10 mouse cellular contexts compared by ENCODE assay signal in the genomic region with DNA sequence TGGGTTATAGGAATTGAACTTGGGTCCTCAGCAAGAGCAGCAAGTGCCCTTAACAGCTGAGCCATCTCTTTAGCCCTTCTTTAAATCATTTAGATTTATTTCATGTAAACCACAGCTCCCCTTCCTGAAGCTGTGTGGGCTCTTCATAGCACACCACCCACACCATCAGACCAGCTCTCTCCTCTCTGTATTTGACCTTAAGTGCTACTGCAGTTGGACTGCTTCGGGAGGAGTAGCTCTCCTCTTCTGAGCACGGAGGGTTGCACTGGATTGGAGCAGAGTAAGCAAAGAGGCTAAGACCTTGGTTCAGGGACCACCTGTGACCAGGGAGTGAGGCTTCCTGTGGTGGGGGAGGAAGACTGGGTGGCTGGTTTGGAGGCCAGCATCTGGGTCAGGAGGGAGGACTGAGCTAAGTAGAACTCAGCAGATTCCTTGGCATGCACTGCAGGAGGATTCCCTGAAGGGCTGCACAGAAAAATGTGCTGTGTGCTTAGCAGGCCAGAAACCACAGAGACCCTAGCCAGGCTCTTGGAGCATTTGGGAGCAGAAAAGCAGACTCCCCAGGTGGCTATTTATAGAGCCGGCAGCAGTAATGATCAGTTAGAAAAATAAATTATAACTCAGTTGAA.
A peak's percentile ranks its signal among the peaks of the same experiment; 100 is the strongest.
DNase-seq lines count a peak whose midpoint lies in the region; ATAC-seq and TF ChIP-seq lines count a peak whose summit lies in the region.
"Had no signal": no experiment of that assay in that cellular context is flagged by ENCODE, and none has a peak within 500 bp of the region (broad histone marks: within the 10 kb centered on the region; RNA-seq: fewer than 3 reads in every experiment).

No protein-coding gene starts in this region.

- peak; percentile 56; the same call in 1 of the 2 replicates for ATAC-seq in embryonic facial prominence, embryonic 14.5 days (ENCODE audit: low read depth)
- ATAC-seq: hindbrain, embryonic 16.5 days had no signal

- H3K9me3 ChIP-seq in embryonic facial prominence, embryonic 14.5 days (ENCODE audit: control insufficient read depth, low read length), result no peaks in the 10 kb centered on the region
- H3K9me3 ChIP-seq: neural tube, embryonic 13.5 days had no signal

- no peak for DNase-seq in layer of hippocampus, adult 2 months (ENCODE audit: low spot score in 2 of 2)
- DNase-seq in layer of hippocampus, adult 11-12 months (ENCODE audit: low spot score), result no peak
- DNase-seq in embryonic facial prominence, embryonic 14.5 days (ENCODE audit: low spot score), result peak; percentile 86
- DNase-seq in gastrocnemius, postnatal 25 days, result peak; percentile 50
- DNase-seq in lung, postnatal 36 days, result peak; percentile 17
- no peak for DNase-seq in urinary bladder, postnatal 14 days (ENCODE audit: low spot score)
- DNase-seq in cerebellum, adult 2 months, result no peak
- DNase-seq: adrenal gland, postnatal 25 days had no signal

- no peak for TF ChIP-seq CTCF in layer of hippocampus, adult 2 months (conservative IDR thresholded peaks at IDR 0.05)
- TF ChIP-seq CTCF in cerebellum, adult 2 months (IDR thresholded peaks at IDR 0.05; ENCODE audit: borderline replicate concordance, insufficient read depth, low read depth, low read length), result no peak

- no peaks in the 10 kb centered on the region for H3K36me3 ChIP-seq in embryonic facial prominence, embryonic 14.5 days (ENCODE audit: control insufficient read depth, insufficient read depth, low read length)
- H3K36me3 ChIP-seq: neural tube, embryonic 13.5 days had no signal

- 0 out of 2 replicates have a peak, but pooled peaks cover 4% of the 10 kb centered on the region for H3K27me3 ChIP-seq in embryonic facial prominence, embryonic 14.5 days (replicated peaks; ENCODE audit: control insufficient read depth, insufficient read depth, low read length)
- no peaks in the 10 kb centered on the region for H3K27me3 ChIP-seq in cerebellum, adult 2 months (ENCODE audit: control insufficient read depth, insufficient read depth, low read length)
- H3K27me3 ChIP-seq: neural tube, embryonic 13.5 days had no signal

- H3K9ac ChIP-seq in embryonic facial prominence, embryonic 14.5 days (ENCODE audit: low read depth, low read length), result no peak overlapping the region
- H3K9ac ChIP-seq: neural tube, embryonic 13.5 days had no signal

- 49% methylated on average over 3 of the region's 3 CpGs for WGBS in embryonic facial prominence, embryonic 14.5 days
- WGBS in cerebellum, adult 2 months, result 32% methylated on average over 3 of the region's 3 CpGs

- H3K4me1 ChIP-seq in embryonic facial prominence, embryonic 14.5 days (ENCODE audit: control insufficient read depth, insufficient read depth, low read length), result 0 out of 2 replicates have a peak, but pooled peaks cover 2% of the 10 kb centered on the region
- peaks cover 49% of the 10 kb centered on the region for H3K4me1 ChIP-seq in cerebellum, adult 2 months (ENCODE audit: control insufficient read depth, insufficient read depth, low read length)

- no peak for TF ChIP-seq POLR2A in cerebellum, adult 2 months (IDR thresholded peaks at IDR 0.05; ENCODE audit: borderline replicate concordance, insufficient read depth, low read length)

- H3K4me2 ChIP-seq in embryonic facial prominence, embryonic 14.5 days (ENCODE audit: low read depth, low read length), result no peak overlapping the region
- H3K4me2 ChIP-seq: neural tube, embryonic 13.5 days had no signal

- H3K4me3 ChIP-seq in layer of hippocampus, adult 2 months, result no peak overlapping the region
- H3K4me3 ChIP-seq in embryonic facial prominence, embryonic 14.5 days (ENCODE audit: low read depth, low read length), result no peak overlapping the region
- no peak overlapping the region for H3K4me3 ChIP-seq in cerebellum, adult 2 months (replicated peaks; ENCODE audit: insufficient read depth, low read depth, low read length)
- H3K4me3 ChIP-seq: neural tube, embryonic 13.5 days had no signal

- H3K27ac ChIP-seq in layer of hippocampus, adult 2 months, result peak overlapping the region; percentile 76
- no peak overlapping the region for H3K27ac ChIP-seq in embryonic facial prominence, embryonic 14.5 days (replicated peaks; ENCODE audit: low read depth, low read length)
- no peak overlapping the region for H3K27ac ChIP-seq in cerebellum, adult 2 months (ENCODE audit: insufficient read depth, low read length)
- H3K27ac ChIP-seq: neural tube, embryonic 13.5 days had no signal

Comparison
In these comparisons a context has a peak if more than half of its experiments do, and no peak if none do; other contexts are left out.
1. DNase-seq: peak in embryonic facial prominence, embryonic 14.5 days (single experiment), gastrocnemius, postnatal 25 days (single experiment) and lung, postnatal 36 days (single experiment); none in layer of hippocampus, adult 2 months (0 of 2), layer of hippocampus, adult 11-12 months (single experiment), urinary bladder, postnatal 14 days (single experiment) and cerebellum, adult 2 months (0 of 2).